13 mouse cellular contexts compared by ENCODE assay signal in the genomic region with DNA sequence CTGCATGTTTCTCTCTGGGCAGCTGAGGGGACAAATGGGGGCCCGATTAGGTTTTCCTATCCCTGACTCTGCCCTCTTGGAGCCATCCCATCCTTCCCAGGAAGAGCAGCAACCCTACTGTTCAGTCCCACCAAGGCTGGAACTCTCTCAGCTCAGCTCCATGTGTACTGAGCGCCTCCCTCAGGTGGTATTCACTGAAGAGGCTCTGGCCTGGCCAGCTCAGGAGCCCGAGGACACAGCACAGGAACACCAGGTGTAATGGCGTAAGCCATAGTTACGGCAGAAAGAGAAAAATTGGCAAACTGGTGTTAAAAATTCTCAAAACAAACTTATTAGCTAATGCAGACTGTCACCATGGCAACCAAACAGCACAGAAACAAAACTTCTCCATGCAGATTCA.
DNase-seq lines count a peak whose midpoint lies in the region; ATAC-seq and TF ChIP-seq lines count a peak whose summit lies in the region.
"Had no signal": no experiment of that assay in that cellular context is flagged by ENCODE, and none has a peak within 500 bp of the region (broad histone marks: within the 10 kb centered on the region; RNA-seq: fewer than 3 reads in every experiment).

No protein-coding gene starts in this region.

- WGBS in forebrain, embryonic 14.5 days: 78% methylated on average over 5 of the region's 5 CpGs
- WGBS in forebrain, embryonic 13.5 days: 80% methylated on average over 5 of the region's 5 CpGs
- 71% methylated on average over 5 of the region's 5 CpGs for WGBS in hindbrain, postnatal 0 days
- 85% methylated on average over 5 of the region's 5 CpGs for WGBS in hindbrain, embryonic 14.5 days
- 74% methylated on average over 5 of the region's 5 CpGs for WGBS in midbrain, embryonic 15.5 days
- WGBS in midbrain, embryonic 10.5 days: 84% methylated on average over 5 of the region's 5 CpGs
- WGBS in stomach, postnatal 0 days: 68% methylated on average over 5 of the region's 5 CpGs

- no peaks in the 10 kb centered on the region for H3K9me3 ChIP-seq in forebrain, embryonic 14.5 days (replicated peaks; ENCODE audit: control insufficient read depth, low read length)
- H3K9me3 ChIP-seq in forebrain, embryonic 13.5 days (replicated peaks): no peaks in the 10 kb centered on the region
- H3K9me3 ChIP-seq in hindbrain, postnatal 0 days (ENCODE audit: low read length): no peaks in the 10 kb centered on the region
- no peaks in the 10 kb centered on the region for H3K9me3 ChIP-seq in hindbrain, embryonic 14.5 days (ENCODE audit: control insufficient read depth, low read length)
- no peaks in the 10 kb centered on the region for H3K9me3 ChIP-seq in midbrain, embryonic 15.5 days
- no peaks in the 10 kb centered on the region for H3K9me3 ChIP-seq in midbrain, embryonic 10.5 days (replicated peaks)
- H3K9me3 ChIP-seq in stomach, postnatal 0 days (ENCODE audit: control insufficient read depth, low read length): no peaks in the 10 kb centered on the region
- H3K9me3 ChIP-seq: limb, embryonic 13.5 days; neural tube, embryonic 12.5 days had no signal

- no peak overlapping the region for H3K4me2 ChIP-seq in forebrain, embryonic 14.5 days (ENCODE audit: low read length)
- H3K4me2 ChIP-seq in forebrain, embryonic 13.5 days: no peak overlapping the region
- H3K4me2 ChIP-seq in hindbrain, postnatal 0 days (ENCODE audit: low read depth, low read length): no peak overlapping the region
- no peak overlapping the region for H3K4me2 ChIP-seq in hindbrain, embryonic 14.5 days (replicated peaks)
- no peak overlapping the region for H3K4me2 ChIP-seq in midbrain, embryonic 15.5 days
- no peak overlapping the region for H3K4me2 ChIP-seq in stomach, postnatal 0 days (replicated peaks; ENCODE audit: low read depth)
- H3K4me2 ChIP-seq: limb, embryonic 13.5 days; neural tube, embryonic 12.5 days had no signal

- H3K27ac ChIP-seq in forebrain, embryonic 14.5 days (ENCODE audit: low read depth, low read length): no peak overlapping the region
- no peak overlapping the region for H3K27ac ChIP-seq in forebrain, embryonic 13.5 days
- no peak overlapping the region for H3K27ac ChIP-seq in hindbrain, postnatal 0 days
- no peak overlapping the region for H3K27ac ChIP-seq in hindbrain, embryonic 14.5 days
- H3K27ac ChIP-seq in midbrain, embryonic 15.5 days: no peak overlapping the region
- no peak overlapping the region for H3K27ac ChIP-seq in midbrain, embryonic 10.5 days (replicated peaks)
- H3K27ac ChIP-seq in stomach, postnatal 0 days (replicated peaks): no peak overlapping the region
- H3K27ac ChIP-seq: limb, embryonic 13.5 days; macrophage; neural tube, embryonic 12.5 days had no signal

- H3K36me3 ChIP-seq in forebrain, embryonic 14.5 days (ENCODE audit: control insufficient read depth, insufficient read depth, low read length): no peaks in the 10 kb centered on the region
- no peaks in the 10 kb centered on the region for H3K36me3 ChIP-seq in forebrain, embryonic 13.5 days (ENCODE audit: poor library complexity, severe bottlenecking)
- H3K36me3 ChIP-seq in hindbrain, postnatal 0 days (ENCODE audit: insufficient read depth, low read length): no peaks in the 10 kb centered on the region
- H3K36me3 ChIP-seq in hindbrain, embryonic 14.5 days (replicated peaks; ENCODE audit: control insufficient read depth, insufficient read depth): no peaks in the 10 kb centered on the region
- no peaks in the 10 kb centered on the region for H3K36me3 ChIP-seq in midbrain, embryonic 15.5 days (replicated peaks)
- H3K36me3 ChIP-seq in midbrain, embryonic 10.5 days: no peaks in the 10 kb centered on the region
- H3K36me3 ChIP-seq in stomach, postnatal 0 days (ENCODE audit: control insufficient read depth, insufficient read depth, low read length): no peaks in the 10 kb centered on the region
- H3K36me3 ChIP-seq: limb, embryonic 13.5 days; neural tube, embryonic 12.5 days had no signal

- peak; percentile 28 for DNase-seq in forebrain, embryonic 14.5 days (ENCODE audit: low spot score)
- peak; percentile 36 for DNase-seq in hindbrain, postnatal 0 days (ENCODE audit: low spot score)
- DNase-seq in hindbrain, embryonic 14.5 days (ENCODE audit: low spot score): no peak
- no peak for DNase-seq in midbrain, embryonic 10.5 days (ENCODE audit: low spot score)
- no peak for DNase-seq in stomach, postnatal 0 days (ENCODE audit: low spot score)
- no peak for DNase-seq in ovary, postnatal 36 days (ENCODE audit: low spot score)
- DNase-seq: right cerebral cortex, adult 18-20 months had no signal

- no peaks in the 10 kb centered on the region for H3K4me1 ChIP-seq in forebrain, embryonic 14.5 days (ENCODE audit: control insufficient read depth, insufficient read depth, low read length)
- H3K4me1 ChIP-seq in forebrain, embryonic 13.5 days: no peaks in the 10 kb centered on the region
- no peaks in the 10 kb centered on the region for H3K4me1 ChIP-seq in hindbrain, postnatal 0 days (ENCODE audit: insufficient read depth, low read length)
- H3K4me1 ChIP-seq in hindbrain, embryonic 14.5 days (replicated peaks; ENCODE audit: control insufficient read depth, insufficient read depth, low read length): no peaks in the 10 kb centered on the region
- H3K4me1 ChIP-seq in midbrain, embryonic 15.5 days: no peaks in the 10 kb centered on the region
- no peaks in the 10 kb centered on the region for H3K4me1 ChIP-seq in midbrain, embryonic 10.5 days
- H3K4me1 ChIP-seq in stomach, postnatal 0 days (replicated peaks; ENCODE audit: control insufficient read depth, insufficient read depth): no peaks in the 10 kb centered on the region
- H3K4me1 ChIP-seq: neural tube, embryonic 12.5 days had no signal

- peak; percentile 52 for TF ChIP-seq CTCF in hindbrain, postnatal 0 days (IDR thresholded peaks at IDR 0.05; ENCODE audit: low read depth)
- TF ChIP-seq CTCF in stomach, postnatal 0 days (IDR thresholded peaks at IDR 0.05; ENCODE audit: low read depth): peak; percentile 57

- H3K27me3 ChIP-seq in forebrain, embryonic 14.5 days (replicated peaks; ENCODE audit: control insufficient read depth, insufficient read depth, low read length): no peaks in the 10 kb centered on the region
- H3K27me3 ChIP-seq in forebrain, embryonic 13.5 days: no peaks in the 10 kb centered on the region
- no peaks in the 10 kb centered on the region for H3K27me3 ChIP-seq in hindbrain, postnatal 0 days (ENCODE audit: insufficient read depth, low read length)
- no peaks in the 10 kb centered on the region for H3K27me3 ChIP-seq in hindbrain, embryonic 14.5 days (ENCODE audit: control insufficient read depth, insufficient read depth, low read length)
- no peaks in the 10 kb centered on the region for H3K27me3 ChIP-seq in midbrain, embryonic 15.5 days (replicated peaks)
- H3K27me3 ChIP-seq in midbrain, embryonic 10.5 days (ENCODE audit: low read depth, poor library complexity, severe bottlenecking): no peaks in the 10 kb centered on the region
- no peaks in the 10 kb centered on the region for H3K27me3 ChIP-seq in stomach, postnatal 0 days (ENCODE audit: control insufficient read depth, insufficient read depth, low read length)
- H3K27me3 ChIP-seq: limb, embryonic 13.5 days; neural tube, embryonic 12.5 days had no signal

- H3K9ac ChIP-seq in forebrain, embryonic 14.5 days (ENCODE audit: low read length): no peak overlapping the region
- H3K9ac ChIP-seq in forebrain, embryonic 13.5 days: no peak overlapping the region
- no peak overlapping the region for H3K9ac ChIP-seq in hindbrain, postnatal 0 days (replicated peaks; ENCODE audit: low read length)
- H3K9ac ChIP-seq in hindbrain, embryonic 14.5 days: no peak overlapping the region
- no peak overlapping the region for H3K9ac ChIP-seq in midbrain, embryonic 15.5 days
- no peak overlapping the region for H3K9ac ChIP-seq in stomach, postnatal 0 days (ENCODE audit: low read length)
- H3K9ac ChIP-seq: limb, embryonic 13.5 days; neural tube, embryonic 12.5 days had no signal

- H3K4me3 ChIP-seq in forebrain, embryonic 14.5 days (ENCODE audit: low read depth, low read length): no peak overlapping the region
- H3K4me3 ChIP-seq in forebrain, embryonic 13.5 days: no peak overlapping the region
- H3K4me3 ChIP-seq in hindbrain, postnatal 0 days (ENCODE audit: low read length): no peak overlapping the region
- H3K4me3 ChIP-seq in hindbrain, embryonic 14.5 days (replicated peaks; ENCODE audit: low read length): no peak overlapping the region
- H3K4me3 ChIP-seq in midbrain, embryonic 15.5 days: no peak overlapping the region
- no peak overlapping the region for H3K4me3 ChIP-seq in midbrain, embryonic 10.5 days
- H3K4me3 ChIP-seq in stomach, postnatal 0 days (ENCODE audit: low read depth, low read length): no peak overlapping the region
- H3K4me3 ChIP-seq: erythroblast, embryonic 14.5 days; limb, embryonic 13.5 days; neural tube, embryonic 12.5 days had no signal

- ATAC-seq in forebrain, embryonic 14.5 days: no peak
- ATAC-seq in forebrain, embryonic 13.5 days: no peak
- ATAC-seq in hindbrain, postnatal 0 days: 0 out of 2 replicates have a peak, but pooled peaks have one; percentile 57
- no peak for ATAC-seq in hindbrain, embryonic 14.5 days (ENCODE audit: low FRiP score)
- ATAC-seq in midbrain, embryonic 15.5 days (replicated peaks): peak; percentile 66; the same call in 1 of the 2 replicates
- no peak for ATAC-seq in stomach, postnatal 0 days (ENCODE audit: low FRiP score, low TSS enrichment)

- no peak for TF ChIP-seq EP300 in stomach, postnatal 0 days (optimal IDR thresholded peaks at IDR 0.05)

Comparison
In these comparisons a context has a peak if more than half of its experiments do, and no peak if none do; other contexts are left out.
1. ATAC-seq: peak in hindbrain, postnatal 0 days (single experiment) and midbrain, embryonic 15.5 days (single experiment); none in forebrain, embryonic 14.5 days (single experiment), forebrain, embryonic 13.5 days (single experiment), hindbrain, embryonic 14.5 days (single experiment) and stomach, postnatal 0 days (single experiment).
2. DNase-seq: peak in forebrain, embryonic 14.5 days (single experiment) and hindbrain, postnatal 0 days (single experiment); none in hindbrain, embryonic 14.5 days (single experiment), midbrain, embryonic 10.5 days (single experiment), stomach, postnatal 0 days (single experiment) and ovary, postnatal 36 days (single experiment).